Mouse (Mus musculus) liver, adult 2 months (tissue): ENCODE data around the gene Edc4. TPM values are rescaled to one million over a fixed set of nuclear protein-coding genes. Genes with fewer than 3 reads are reported as not detected.
"Not testable (repeated sequence)": the region's sequence is repeated elsewhere in the genome, so short reads cannot be mapped to it uniquely, and the experiment has no call there.

ENCODE experiments used
- DNase-seq: peaks from one replicate; pipeline ENCODE4 v3.0.0-alpha.2; 2011; ENCODE audit warnings: low read depth, low spot score; ENCODE audit errors: extremely low read depth
- H3K27ac ChIP-seq: fragments of 200-500 bp; replicated peaks from 2 replicates; pipeline ENCODE4 v1.5.1; 2012; ENCODE audit warnings: low read depth, mild to moderate bottlenecking, control low read depth, inconsistent platforms, low read length; ENCODE audit not compliant: insufficient read depth
- H3K27me3 ChIP-seq: fragments of 200-500 bp; 2 replicates; pipeline ENCODE4 v1.6.1; 2012; ENCODE audit warnings: mild to moderate bottlenecking, moderate library complexity, low read length, inconsistent platforms; ENCODE audit not compliant: control insufficient read depth, insufficient read depth
- H3K36me3 ChIP-seq: fragments of 200-500 bp; 2 replicates; pipeline ENCODE4 v1.6.1; 2012; ENCODE audit warnings: low read length, inconsistent platforms; ENCODE audit not compliant: control insufficient read depth, insufficient read depth
- H3K4me1 ChIP-seq: fragments of 200-500 bp; 2 replicates; pipeline ENCODE4 v1.6.1; 2011; ENCODE audit warnings: low read length; ENCODE audit not compliant: control insufficient read depth, insufficient read depth
- H3K4me3 ChIP-seq: fragments of 200-500 bp; 2 replicates; pipeline ENCODE4 v1.5.1; 2011; ENCODE audit warnings: low read depth, mild to moderate bottlenecking, control low read depth, low read length, moderate library complexity; ENCODE audit not compliant: insufficient read depth
- H3K79me2 ChIP-seq: fragments of 200-500 bp; 2 replicates; pipeline ENCODE4 v1.6.1; 2012; ENCODE audit warnings: inconsistent platforms, mild to moderate bottlenecking, low read length, moderate library complexity; ENCODE audit not compliant: control insufficient read depth, insufficient read depth
- H3K9ac ChIP-seq: fragments of 200-500 bp; 2 replicates; pipeline ENCODE4 v1.6.1; 2012; ENCODE audit warnings: low read depth, mild to moderate bottlenecking, control low read depth, inconsistent platforms, low read length
- CTCF ChIP-seq: fragments of 200-500 bp; IDR thresholded peaks from 2 replicates; pipeline ENCODE4 v1.5.1; 2011; ENCODE audit warnings: low read depth, low read length, control low read depth
- POLR2A ChIP-seq: fragments of 200-500 bp; IDR thresholded peaks from 2 replicates; pipeline ENCODE4 v1.6.1; 2011; ENCODE audit warnings: low read length, control low read depth; ENCODE audit not compliant: insufficient read depth; ENCODE audit errors: extremely low read depth
- WGBS: fragments of 180-500 bp; shearing (Covaris S2); methylation state at CpG from one replicate; pipeline ENCODE4 v1.1.7; 2018; 5-methylcytosine and 5-hydroxymethylcytosine counted together
- polyA plus RNA-seq: library from polyadenylated mRNA; depleted of rRNA; stranded (reverse); fragments of >200 nt; gene quantifications from 2 replicates; pipeline ENCODE4 v1.2.3, GENCODE M21; 2012; rRNA removed
- total RNA-seq: library from RNA; depleted of rRNA; stranded (reverse); fragments of >200 nt; gene quantifications from 2 replicates; pipeline ENCODE4 v1.2.3, GENCODE M21; 2014; rRNA removed

Edc4 gene
- total RNA-seq (7.5 and 12.1 TPM in 2 replicates), polyA plus RNA-seq (20.0 and 32.0 TPM in 2 replicates)

DNA sequence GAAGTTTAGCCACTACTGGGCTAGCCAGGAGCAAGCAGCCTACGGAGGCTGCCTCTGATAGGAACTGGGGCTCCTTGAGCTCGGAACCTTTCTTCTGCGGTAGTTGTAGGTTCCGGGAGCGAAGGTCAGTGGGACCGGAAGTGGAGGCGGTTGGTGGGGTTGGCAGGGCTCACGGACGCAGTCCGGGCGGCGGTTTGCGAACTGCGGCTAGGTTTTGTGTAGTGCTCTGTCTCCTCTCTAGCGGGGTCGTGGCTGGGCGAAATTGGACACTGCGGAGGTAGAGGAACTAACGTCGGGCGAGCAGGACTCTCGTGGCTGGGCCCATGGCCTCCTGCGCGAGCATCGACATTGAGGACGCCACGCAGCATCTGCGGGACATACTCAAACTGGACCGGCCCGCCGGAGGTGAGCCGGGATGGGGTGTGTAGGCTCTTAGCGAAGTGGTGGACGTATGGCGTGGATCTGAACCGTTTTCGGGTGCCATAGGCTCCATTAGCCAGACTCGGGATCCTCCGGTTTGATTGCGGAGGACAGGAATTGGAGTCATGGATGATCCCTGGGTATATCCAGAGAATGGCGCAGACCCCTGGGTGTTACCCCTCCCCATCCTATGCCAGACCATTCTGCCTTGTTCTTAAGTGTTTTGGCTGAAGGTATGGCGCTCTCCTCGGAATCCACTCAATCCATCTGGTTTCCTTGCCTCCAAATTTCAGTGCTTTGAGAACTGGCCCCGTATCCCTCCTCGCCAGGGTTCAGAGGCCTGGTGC lies at the start of gene Edc4:
Gene Edc4 (plus strand): TSS at position 128 of the 767 bp plus-strand sequence.
- Histone ChIP-seq H3K4me1 (peaks cover 9% of the 10 kb centered on the region), H3K36me3 (peaks cover 26% of the 10 kb centered on the region), H3K27me3 (no peaks in the 10 kb centered on the region), H3K79me2 (peaks cover 13% of the 10 kb centered on the region; the same call in 1 of the 2 replicates), H3K27ac (no peak within 1 kb of the TSS), H3K9ac (peak within 1 kb of the TSS; percentile 81), H3K4me3 (peak within 1 kb of the TSS; percentile 84)
- TF ChIP-seq POLR2A (peak; percentile 86), CTCF (no peak)
- DNase-seq = peak; percentile 69
- WGBS = under 1% methylated on average over 45 of the region's 45 CpGs

GRCm38 (mm10) chr8:105833740-105834139 lies 46.9 kb upstream of the Edc4 start:
- H3K79me2 ChIP-seq, H3K4me1 ChIP-seq, DNase-seq, H3K27me3 ChIP-seq, H3K36me3 ChIP-seq, H3K9ac ChIP-seq, H3K4me3 ChIP-seq, H3K27ac ChIP-seq: not testable (repeated sequence)
- WGBS = 91% methylated on average over 2 of the region's 2 CpGs

- Histone ChIP-seq H3K9ac (no peak overlapping the region), H3K4me1 (no peaks in the 10 kb centered on the region), H3K36me3 (no peaks in the 10 kb centered on the region), H3K27ac (no peak overlapping the region), H3K27me3 (no peaks in the 10 kb centered on the region), H3K79me2 (no peaks in the 10 kb centered on the region), H3K4me3 (no peak overlapping the region)
- TF ChIP-seq POLR2A (no peak), CTCF (peak; percentile 80)
- peak; percentile 64 for DNase-seq
- WGBS = 23% methylated on average over 11 of the region's 11 CpGs
These were observed 45.4 kb upstream of the Edc4 start for GRCm38 (mm10) chr8:105835318-105835717.

DNA sequence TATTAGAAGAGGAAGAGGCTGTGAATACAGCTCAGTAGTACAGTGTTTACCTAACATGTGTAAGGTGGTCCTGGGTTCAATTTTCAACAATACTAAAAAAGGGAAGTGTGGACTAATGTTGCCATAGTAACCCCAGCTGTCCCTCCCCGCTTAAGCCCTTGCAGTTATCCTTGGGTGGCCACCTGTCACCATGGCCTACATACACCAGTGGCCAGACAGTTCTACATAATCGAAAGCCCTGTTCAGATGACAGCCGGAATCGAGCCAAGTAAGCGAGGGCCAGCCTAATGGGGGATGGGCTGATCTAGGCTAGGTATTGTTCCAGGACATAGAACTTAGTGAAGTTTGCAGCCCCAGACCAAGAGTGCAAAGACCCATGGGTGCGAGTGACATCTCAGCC lies 43.7 kb upstream of the Edc4 start:
- Histone ChIP-seq H3K4me3 (no peak overlapping the region), H3K36me3 (no peaks in the 10 kb centered on the region), H3K27ac (no peak overlapping the region), H3K9ac (no peak overlapping the region), H3K27me3 (no peaks in the 10 kb centered on the region), H3K4me1 (no peaks in the 10 kb centered on the region), H3K79me2 (no peaks in the 10 kb centered on the region)
- DNase-seq = no peak
- no peak for TF ChIP-seq POLR2A
- TF ChIP-seq CTCF = no peak
- 91% methylated on average over 6 of the region's 6 CpGs for WGBS

GRCm38 (mm10) chr8:105839209-105839608 lies 41.5 kb upstream of the Edc4 start:
- TF ChIP-seq POLR2A (no peak), CTCF (no peak)
- Histone ChIP-seq H3K27ac (no peak overlapping the region), H3K36me3 (no peaks in the 10 kb centered on the region), H3K9ac (no peak overlapping the region), H3K27me3 (no peaks in the 10 kb centered on the region), H3K4me3 (no peak overlapping the region), H3K4me1 (no peaks in the 10 kb centered on the region), H3K79me2 (no peaks in the 10 kb centered on the region)
- 89% methylated on average over 5 of the region's 5 CpGs for WGBS
- DNase-seq = no peak

- H3K27ac ChIP-seq = no peak overlapping the region
- H3K4me3 ChIP-seq = no peak overlapping the region
- H3K36me3 ChIP-seq = no peaks in the 10 kb centered on the region
- no peaks in the 10 kb centered on the region for H3K27me3 ChIP-seq
- WGBS = 90% methylated on average over 11 of the region's 11 CpGs
- peaks cover 3% of the 10 kb centered on the region; the same call in 1 of the 2 replicates for H3K4me1 ChIP-seq
- no peak for TF ChIP-seq CTCF
- TF ChIP-seq POLR2A = no peak
- no peak for DNase-seq
- H3K9ac ChIP-seq = no peak overlapping the region
- H3K79me2 ChIP-seq = no peaks in the 10 kb centered on the region
These were observed 34.0 kb upstream of the Edc4 start for GRCm38 (mm10) chr8:105846678-105847077.
